ENCODE assay signal across 9 mouse cellular contexts in the genomic region with DNA sequence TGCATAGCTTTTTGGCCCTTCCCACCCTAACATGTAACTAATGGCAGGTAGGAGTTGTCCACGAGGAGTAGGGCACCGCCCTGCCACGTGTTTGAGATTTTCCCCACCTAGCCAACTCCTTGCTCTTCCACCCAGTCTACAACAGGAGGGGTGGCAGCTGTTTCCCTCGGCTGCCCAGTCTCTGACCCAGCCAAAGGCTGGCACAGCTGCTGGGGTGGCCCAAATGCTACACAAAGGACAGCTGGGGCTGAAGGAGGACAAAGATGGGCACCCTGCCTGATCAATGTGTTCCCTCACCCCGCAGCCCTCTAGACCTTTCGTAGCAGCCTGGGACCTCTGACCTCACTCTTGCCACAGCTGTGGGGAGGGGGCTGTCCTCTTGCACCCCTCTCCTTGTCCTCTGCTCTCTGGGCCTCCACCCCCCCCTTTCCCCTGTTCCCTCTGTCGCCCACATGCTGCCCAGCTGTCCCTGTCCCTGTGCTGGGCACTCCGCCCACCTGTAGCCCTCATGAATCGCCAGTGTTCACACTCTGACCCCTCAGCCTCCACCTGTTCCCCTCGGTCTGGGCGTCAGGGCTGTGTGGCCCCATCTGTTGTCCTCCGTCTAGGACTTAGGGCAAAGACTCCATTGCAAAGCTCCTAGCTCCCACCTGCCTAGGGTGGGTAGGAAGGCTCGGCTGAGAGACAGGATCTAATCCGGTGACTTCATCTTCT. TPM values are rescaled to one million over a fixed set of nuclear protein-coding genes. Genes with fewer than 3 reads are reported as not detected.
A peak's percentile ranks its signal among the peaks of the same experiment; 100 is the strongest.
DNase-seq lines count a peak whose midpoint lies in the region; ATAC-seq and TF ChIP-seq lines count a peak whose summit lies in the region.
"Had no signal": no experiment of that assay in that cellular context is flagged by ENCODE, and none has a peak within 500 bp of the region (broad histone marks: within the 10 kb centered on the region; RNA-seq: fewer than 3 reads in every experiment).

No protein-coding gene starts in this region.

- H3K4me2 ChIP-seq in neural tube, embryonic 12.5 days (replicated peaks): no peak overlapping the region
- H3K4me2 ChIP-seq in hindbrain, embryonic 14.5 days (replicated peaks): no peak overlapping the region
- H3K4me2 ChIP-seq in stomach, embryonic 15.5 days: no peak overlapping the region

- TF ChIP-seq CTCF in kidney, adult 2 months (conservative IDR thresholded peaks at IDR 0.05; ENCODE audit: insufficient read depth, insufficient read length, low read depth, low read length): no peak

- H3K27ac ChIP-seq in neural tube, embryonic 12.5 days: no peak overlapping the region
- H3K27ac ChIP-seq in hindbrain, embryonic 14.5 days: no peak overlapping the region
- H3K27ac ChIP-seq in stomach, embryonic 15.5 days: no peak overlapping the region
- no peak overlapping the region for H3K27ac ChIP-seq in kidney, adult 2 months (ENCODE audit: insufficient read depth, low read depth, low read length)

- H3K4me1 ChIP-seq in neural tube, embryonic 12.5 days: peaks cover 7% of the 10 kb centered on the region
- H3K4me1 ChIP-seq in hindbrain, embryonic 14.5 days (replicated peaks; ENCODE audit: control insufficient read depth, insufficient read depth, low read length): peaks cover 8% of the 10 kb centered on the region
- peaks cover 11% of the 10 kb centered on the region for H3K4me1 ChIP-seq in stomach, embryonic 15.5 days
- H3K4me1 ChIP-seq in kidney, adult 2 months (ENCODE audit: control insufficient read depth, insufficient read depth, low read length): no peaks in the 10 kb centered on the region

- H3K27me3 ChIP-seq in neural tube, embryonic 12.5 days (replicated peaks): no peaks in the 10 kb centered on the region; the same call in 1 of the 2 replicates
- no peaks in the 10 kb centered on the region for H3K27me3 ChIP-seq in hindbrain, embryonic 14.5 days (ENCODE audit: control insufficient read depth, insufficient read depth, low read length)
- no peaks in the 10 kb centered on the region for H3K27me3 ChIP-seq in stomach, embryonic 15.5 days (replicated peaks)
- H3K27me3 ChIP-seq in kidney, adult 2 months (replicated peaks; ENCODE audit: control insufficient read depth, insufficient read depth, low read length): no peaks in the 10 kb centered on the region

- no peak overlapping the region for H3K4me3 ChIP-seq in neural tube, embryonic 12.5 days
- no peak overlapping the region for H3K4me3 ChIP-seq in hindbrain, embryonic 14.5 days (replicated peaks; ENCODE audit: low read length)
- H3K4me3 ChIP-seq in stomach, embryonic 15.5 days (replicated peaks): no peak overlapping the region
- H3K4me3 ChIP-seq in kidney, adult 2 months (ENCODE audit: insufficient read depth, low read depth, low read length): no peak overlapping the region

- no peak for TF ChIP-seq POLR2A in kidney, adult 2 months (IDR thresholded peaks at IDR 0.05; ENCODE audit: low read depth, low read length)

- H3K9me3 ChIP-seq in neural tube, embryonic 12.5 days: no peaks in the 10 kb centered on the region
- H3K9me3 ChIP-seq in hindbrain, embryonic 14.5 days (ENCODE audit: control insufficient read depth, low read length): no peaks in the 10 kb centered on the region
- no peaks in the 10 kb centered on the region for H3K9me3 ChIP-seq in stomach, embryonic 15.5 days

- 78% methylated on average over 14 of the region's 14 CpGs for WGBS in neural tube, embryonic 12.5 days
- 73% methylated on average over 14 of the region's 14 CpGs for WGBS in hindbrain, embryonic 14.5 days
- WGBS in stomach, embryonic 15.5 days: 79% methylated on average over 14 of the region's 14 CpGs
- 83% methylated on average over 13 of the region's 14 CpGs for WGBS in kidney, adult 2 months

- DNase-seq in heart, adult 11 months: peak; percentile 90
- DNase-seq in heart, adult 8-10 months (ENCODE audit: low spot score): no peak
- DNase-seq in neural tube, embryonic 10.5 days (ENCODE audit: extremely low spot score, low spot score): no peak
- no peak for DNase-seq in hindbrain, embryonic 14.5 days (ENCODE audit: low spot score)
- no peak for DNase-seq in kidney, postnatal 36 days
- DNase-seq in kidney, adult 2 months: no peak
- DNase-seq: kidney, adult 8-10 months had no signal

- no peak overlapping the region for H3K9ac ChIP-seq in neural tube, embryonic 12.5 days
- H3K9ac ChIP-seq in hindbrain, embryonic 14.5 days: no peak overlapping the region
- no peak overlapping the region for H3K9ac ChIP-seq in stomach, embryonic 15.5 days

- 0 out of 2 replicates have a peak, but pooled peaks have one; percentile 9 for ATAC-seq in neural tube, embryonic 12.5 days (ENCODE audit: low FRiP score, low read depth)
- peak; percentile 36; the same call in 1 of the 2 replicates for ATAC-seq in hindbrain, embryonic 14.5 days (ENCODE audit: low FRiP score)
- ATAC-seq in stomach, embryonic 15.5 days (ENCODE audit: insufficient read depth, low FRiP score, low read depth): peak; percentile 66; the same call in 1 of the 2 replicates

- no peaks in the 10 kb centered on the region for H3K36me3 ChIP-seq in neural tube, embryonic 12.5 days
- no peaks in the 10 kb centered on the region for H3K36me3 ChIP-seq in hindbrain, embryonic 14.5 days (replicated peaks; ENCODE audit: control insufficient read depth, insufficient read depth)
- H3K36me3 ChIP-seq in stomach, embryonic 15.5 days: no peaks in the 10 kb centered on the region
- no peaks in the 10 kb centered on the region for H3K36me3 ChIP-seq in kidney, adult 2 months (ENCODE audit: control insufficient read depth, insufficient read depth, low read length)

RNA-seq across cellular contexts. Expression of a gene that starts 9.9 kb away (rescaled TPM):
- total RNA-seq in heart, adult 8-10 months (2022): 10 to 100 TPM in 3 of 4 experiments, 1 to 10 TPM in 1; 8.6 to 14.1 (median 12.7) TPM
- polyA plus RNA-seq in neural tube, embryonic 12.5 days (2016; fragmentation: Nextera tagmentation; extraction: Ambion mirVana): 5.5 TPM in 2 replicates
- polyA plus RNA-seq in hindbrain, embryonic 14.5 days (2014; fragmentation: Nextera tagmentation; extraction: Ambion mirVana): 13.0 and 14.9 TPM in 2 replicates
- polyA plus RNA-seq in stomach, embryonic 15.5 days (2015; fragmentation: Nextera tagmentation; extraction: Ambion mirVana): 11.8 and 13.8 TPM in 2 replicates
- 13.5 and 16.6 TPM in 2 replicates for polyA plus RNA-seq in kidney, adult 2 months (2012; rRNA removed)

RNA-seq across cellular contexts. Expression of a gene that starts 44.6 kb away (rescaled TPM):
- total RNA-seq in heart, adult 8-10 months (2022): not detected
- polyA plus RNA-seq in neural tube, embryonic 12.5 days (2016; fragmentation: Nextera tagmentation; extraction: Ambion mirVana): 35.7 and 44.8 TPM in 2 replicates
- 0.13 and 0.17 TPM in 2 replicates for polyA plus RNA-seq in hindbrain, embryonic 14.5 days (2014; fragmentation: Nextera tagmentation; extraction: Ambion mirVana)
- 1.3 and 4.3 TPM in 2 replicates for polyA plus RNA-seq in stomach, embryonic 15.5 days (2015; fragmentation: Nextera tagmentation; extraction: Ambion mirVana)
- polyA plus RNA-seq in kidney, adult 2 months (2012; rRNA removed): 0.09 TPM in 1 of 2 replicates, not detected in the other

RNA-seq across cellular contexts. Expression of a gene that starts 51.9 kb away (rescaled TPM):
- under 1 TPM in 1 of 4 experiments, not detected in 3; 0.28 TPM for total RNA-seq in heart, adult 8-10 months (2022)
- 8.6 and 13.0 TPM in 2 replicates for polyA plus RNA-seq in neural tube, embryonic 12.5 days (2016; fragmentation: Nextera tagmentation; extraction: Ambion mirVana)
- polyA plus RNA-seq in hindbrain, embryonic 14.5 days (2014; fragmentation: Nextera tagmentation; extraction: Ambion mirVana): 0.27 TPM in 1 of 2 replicates, not detected in the other
- 0.30 and 1.3 TPM in 2 replicates for polyA plus RNA-seq in stomach, embryonic 15.5 days (2015; fragmentation: Nextera tagmentation; extraction: Ambion mirVana)
- polyA plus RNA-seq in kidney, adult 2 months (2012; rRNA removed): 0.12 and 0.89 TPM in 2 replicates

Comparison
In these comparisons a context has a peak if more than half of its experiments do, and no peak if none do; other contexts are left out.
1. ATAC-seq: peak in every context shown above with its lines; median percentile 66 in stomach, embryonic 15.5 days; 36 in hindbrain, embryonic 14.5 days; 9 in neural tube, embryonic 12.5 days.